Mouse (Mus musculus) heart, embryonic 11.5 days (tissue): ENCODE measurements around the gene C3. TPM values are rescaled to one million over a fixed set of nuclear protein-coding genes. Genes with fewer than 3 reads are reported as not detected.

Experiments used
- ATAC-seq: fragments of 200-750 bp; cut with Nextera tagmentation; replicated peaks from 2 replicates; pipeline ENCODE4 v1.8.0; 2017; ENCODE audit warnings: moderate library complexity; ENCODE audit not compliant: insufficient number of reproducible peaks, low FRiP score, low TSS enrichment
- H3K27ac ChIP-seq: fragments of 300-500 bp; sonication (generic); 2 replicates; pipeline ENCODE4 v1.5.1; 2014; ENCODE audit warnings: mild to moderate bottlenecking, low read depth, low read length
- H3K27me3 ChIP-seq: fragments of 300-500 bp; sonication (generic); 2 replicates; pipeline ENCODE4 v1.6.1; 2014; ENCODE audit warnings: mild to moderate bottlenecking, low read length, mixed read lengths; ENCODE audit not compliant: control insufficient read depth, insufficient read depth
- H3K36me3 ChIP-seq: fragments of 300-500 bp; sonication (generic); 2 replicates; pipeline ENCODE4 v1.6.1; 2014; ENCODE audit warnings: mild to moderate bottlenecking, low read length, moderate library complexity, mixed read lengths; ENCODE audit not compliant: control insufficient read depth, insufficient read depth
- H3K4me1 ChIP-seq: fragments of 300-500 bp; sonication (generic); 2 replicates; pipeline ENCODE4 v1.6.1; 2014; ENCODE audit warnings: low read length; ENCODE audit not compliant: control insufficient read depth, insufficient read depth
- H3K4me2 ChIP-seq: fragments of 300-500 bp; sonication (generic); 2 replicates; pipeline ENCODE4 v1.6.1; 2014; ENCODE audit warnings: mild to moderate bottlenecking, moderate library complexity
- H3K4me3 ChIP-seq: fragments of 300-500 bp; sonication (generic); 2 replicates; pipeline ENCODE4 v1.5.1; 2014; ENCODE audit warnings: low read depth, low read length
- H3K9ac ChIP-seq: fragments of 300-500 bp; sonication (generic); 2 replicates; pipeline ENCODE4 v1.6.1; 2014; ENCODE audit warnings: mild to moderate bottlenecking, low read depth, low read length, moderate library complexity
- H3K9me3 ChIP-seq: fragments of 300-500 bp; sonication (generic); replicated peaks from 2 replicates; pipeline ENCODE4 v1.6.1; 2016; ENCODE audit warnings: low read length; ENCODE audit not compliant: control insufficient read depth
- WGBS: fragments of 180-500 bp; shearing (Covaris S2); extraction: QIAGEN DNeasy Blood & Tissue Kit; methylation state at CpG from one replicate; pipeline ENCODE4 v1.1.7; 2014; ENCODE audit not compliant: insufficient replicate concordance; 5-methylcytosine and 5-hydroxymethylcytosine counted together
- polyA plus RNA-seq: library from polyadenylated mRNA; unstranded; fragments of >200 nt; fragmentation: Nextera tagmentation; extraction: Ambion mirVana; gene quantifications from 2 replicates; pipeline ENCODE4 v1.2.1, GENCODE M21; 2014

C3 gene
- polyA plus RNA-seq, 1 experiment from 2014 or later = 1.6 TPM

- H3K9ac ChIP-seq = no peak overlapping the region
- no peaks in the 10 kb centered on the region for H3K9me3 ChIP-seq
- no peak for ATAC-seq
- no peak overlapping the region for H3K4me3 ChIP-seq
- no peaks in the 10 kb centered on the region for H3K27me3 ChIP-seq
- H3K36me3 ChIP-seq = peaks cover 13% of the 10 kb centered on the region
- no peak overlapping the region for H3K4me2 ChIP-seq
- no peaks in the 10 kb centered on the region for H3K4me1 ChIP-seq
- H3K27ac ChIP-seq = no peak overlapping the region
- 71% methylated on average over 1 of the region's 1 CpGs for WGBS
These were observed 4.3 kb upstream of the C3 start for GRCm38 (mm10) chr17:57232200-57232599.

GRCm38 (mm10) chr17:57231321-57231771, 3.4 kb upstream of the C3 start:
- Histone ChIP-seq H3K4me3 (no peak overlapping the region), H3K36me3 (peaks cover 8% of the 10 kb centered on the region), H3K4me2 (no peak overlapping the region), H3K9me3 (no peaks in the 10 kb centered on the region), H3K27ac (no peak overlapping the region), H3K9ac (no peak overlapping the region), H3K4me1 (no peaks in the 10 kb centered on the region), H3K27me3 (no peaks in the 10 kb centered on the region)
- ATAC-seq = no peak

- Histone ChIP-seq H3K4me3 (no peak overlapping the region), H3K9ac (no peak overlapping the region), H3K36me3 (peaks cover 4% of the 10 kb centered on the region), H3K27ac (no peak overlapping the region), H3K4me2 (no peak overlapping the region), H3K9me3 (no peaks in the 10 kb centered on the region), H3K4me1 (no peaks in the 10 kb centered on the region), H3K27me3 (no peaks in the 10 kb centered on the region)
- WGBS = 51% methylated on average over 6 of the region's 6 CpGs
- no peak for ATAC-seq
These were observed 2.8 kb upstream of the C3 start for GRCm38 (mm10) chr17:57230728-57231125.

- Histone ChIP-seq H3K27me3 (no peaks in the 10 kb centered on the region), H3K4me2 (no peak overlapping the region), H3K27ac (no peak overlapping the region), H3K4me3 (no peak overlapping the region), H3K9ac (no peak overlapping the region), H3K9me3 (no peaks in the 10 kb centered on the region), H3K36me3 (peaks cover 4% of the 10 kb centered on the region; the same call in 1 of the 2 replicates), H3K4me1 (no peaks in the 10 kb centered on the region)
- ATAC-seq = no peak
- WGBS = 74% methylated on average over 15 of the region's 15 CpGs
These were observed 2.2 kb upstream of the C3 start for GRCm38 (mm10) chr17:57229851-57230727.

GRCm38 (mm10) chr17:57228873-57229272, 937 bp upstream of the C3 start:
- Histone ChIP-seq H3K27ac (no peak overlapping the region), H3K27me3 (peaks cover 5% of the 10 kb centered on the region), H3K4me1 (no peaks in the 10 kb centered on the region), H3K9ac (no peak overlapping the region), H3K9me3 (no peaks in the 10 kb centered on the region), H3K4me2 (no peak overlapping the region), H3K4me3 (no peak overlapping the region), H3K36me3 (no peaks in the 10 kb centered on the region)
- no peak for ATAC-seq
- 67% methylated on average over 3 of the region's 3 CpGs for WGBS

- Histone ChIP-seq H3K36me3 (no peaks in the 10 kb centered on the region), H3K27me3 (peaks cover 9% of the 10 kb centered on the region), H3K4me3 (no peak overlapping the region), H3K27ac (no peak overlapping the region), H3K9ac (no peak overlapping the region), H3K9me3 (no peaks in the 10 kb centered on the region), H3K4me1 (no peaks in the 10 kb centered on the region), H3K4me2 (no peak overlapping the region)
- ATAC-seq = no peak
- 73% methylated on average over 2 of the region's 2 CpGs for WGBS
These were observed 468 bp downstream of the C3 start for GRCm38 (mm10) chr17:57227468-57227867.

- 62% methylated on average over 9 of the region's 9 CpGs for WGBS
- H3K4me1 ChIP-seq = no peaks in the 10 kb centered on the region
- ATAC-seq = no peak
These were observed 4.6 kb downstream of the C3 start for GRCm38 (mm10) chr17:57223313-57223712.

GRCm38 (mm10) chr17:57221911-57222310, 6.0 kb downstream of the C3 start:
- no peaks in the 10 kb centered on the region for H3K9me3 ChIP-seq
- no peaks in the 10 kb centered on the region for H3K36me3 ChIP-seq
- H3K4me3 ChIP-seq = no peak overlapping the region
- H3K4me2 ChIP-seq = no peak overlapping the region
- no peak overlapping the region for H3K9ac ChIP-seq
- H3K27ac ChIP-seq = no peak overlapping the region
- H3K4me1 ChIP-seq = no peaks in the 10 kb centered on the region
- no peak for ATAC-seq
- WGBS = 51% methylated on average over 4 of the region's 4 CpGs
- H3K27me3 ChIP-seq = peaks cover 9% of the 10 kb centered on the region

More at GRCm38 (mm10) chr17:57223313-57223712, 4.6 kb downstream of the C3 start:
- no peak overlapping the region for H3K4me2 ChIP-seq
- no peak overlapping the region for H3K9ac ChIP-seq
- no peak overlapping the region for H3K4me3 ChIP-seq
- peaks cover 9% of the 10 kb centered on the region for H3K27me3 ChIP-seq
- H3K36me3 ChIP-seq = no peaks in the 10 kb centered on the region
- H3K27ac ChIP-seq = no peak overlapping the region
- no peaks in the 10 kb centered on the region for H3K9me3 ChIP-seq

GRCm38 (mm10) chr17:57219884-57220207, 8.1 kb downstream of the C3 start:
- H3K4me2 ChIP-seq = no peak overlapping the region
- H3K4me1 ChIP-seq = no peaks in the 10 kb centered on the region
- H3K27ac ChIP-seq = no peak overlapping the region
- H3K9me3 ChIP-seq = no peaks in the 10 kb centered on the region
- no peak overlapping the region for H3K4me3 ChIP-seq
- no peak for ATAC-seq
- H3K9ac ChIP-seq = no peak overlapping the region
- WGBS = 25% methylated on average over 3 of the region's 3 CpGs
- H3K27me3 ChIP-seq = peaks cover 11% of the 10 kb centered on the region
- H3K36me3 ChIP-seq = no peaks in the 10 kb centered on the region
